Mouse (Mus musculus) stomach, embryonic 14.5 days (tissue): ENCODE measurements around the gene Ifnz. TPM values are rescaled to one million over a fixed set of nuclear protein-coding genes. Genes with fewer than 3 reads are reported as not detected.
A peak's percentile ranks its signal among the peaks of the same experiment; 100 is the strongest.
"Not testable (repeated sequence)": the region's sequence is repeated elsewhere in the genome, so short reads cannot be mapped to it uniquely, and the experiment has no call there.

ENCODE experiments used
- ATAC-seq: fragments of 200-750 bp; cut with Nextera tagmentation; 2 replicates; pipeline ENCODE4 v1.8.0; 2017; ENCODE audit warnings: low read depth, moderate TSS enrichment; ENCODE audit not compliant: insufficient number of reproducible peaks, insufficient read depth, low FRiP score
- H3K27ac ChIP-seq: fragments of 300-500 bp; sonication (generic); 2 replicates; pipeline ENCODE4 v1.5.1; 2014; ENCODE audit warnings: mild to moderate bottlenecking, low read length, moderate library complexity, mixed read lengths
- H3K27me3 ChIP-seq: fragments of 300-500 bp; sonication (generic); 2 replicates; pipeline ENCODE4 v1.6.1; 2014; ENCODE audit warnings: low read length, control low read depth, mixed read lengths; ENCODE audit not compliant: control insufficient read depth, insufficient read depth
- H3K36me3 ChIP-seq: fragments of 300-500 bp; sonication (generic); 2 replicates; pipeline ENCODE4 v1.6.1; 2014; ENCODE audit warnings: mild to moderate bottlenecking, control low read depth, low read length, moderate library complexity, mixed read lengths; ENCODE audit not compliant: control insufficient read depth, insufficient read depth
- H3K4me1 ChIP-seq: fragments of 300-500 bp; sonication (generic); 2 replicates; pipeline ENCODE4 v1.6.1; 2014; ENCODE audit warnings: low read length, control low read depth, mixed read lengths; ENCODE audit not compliant: control insufficient read depth, insufficient read depth
- H3K4me2 ChIP-seq: fragments of 300-500 bp; sonication (generic); replicated peaks from 2 replicates; pipeline ENCODE4 v1.6.1; 2014; ENCODE audit warnings: low read depth, low read length, control low read depth
- H3K4me3 ChIP-seq: fragments of 300-500 bp; sonication (generic); 2 replicates; pipeline ENCODE4 v1.5.1; 2014; ENCODE audit warnings: low read depth, low read length, control low read depth
- H3K9ac ChIP-seq: fragments of 300-500 bp; sonication (generic); replicated peaks from 2 replicates; pipeline ENCODE4 v1.6.1; 2014; ENCODE audit warnings: low read depth, mild to moderate bottlenecking, control low read depth, low read length, moderate library complexity, mixed read lengths
- H3K9me3 ChIP-seq: fragments of 300-500 bp; sonication (generic); 2 replicates; pipeline ENCODE4 v1.6.1; 2016; ENCODE audit warnings: low read depth, low read length, control low read depth; ENCODE audit not compliant: control insufficient read depth
- WGBS: fragments of 180-500 bp; shearing (Covaris S2); extraction: QIAGEN DNeasy Blood & Tissue Kit; methylation state at CpG from one replicate; pipeline ENCODE4 v1.1.7; 2014; 5-methylcytosine and 5-hydroxymethylcytosine counted together
- polyA plus RNA-seq: library from polyadenylated mRNA; unstranded; fragments of >200 nt; fragmentation: Nextera tagmentation; extraction: Ambion mirVana; gene quantifications from 2 replicates; pipeline ENCODE4 v1.2.1, GENCODE M21; 2014

Gene Ifnz
- polyA plus RNA-seq, 1 experiment from 2014 or later, result not detected

DNA sequence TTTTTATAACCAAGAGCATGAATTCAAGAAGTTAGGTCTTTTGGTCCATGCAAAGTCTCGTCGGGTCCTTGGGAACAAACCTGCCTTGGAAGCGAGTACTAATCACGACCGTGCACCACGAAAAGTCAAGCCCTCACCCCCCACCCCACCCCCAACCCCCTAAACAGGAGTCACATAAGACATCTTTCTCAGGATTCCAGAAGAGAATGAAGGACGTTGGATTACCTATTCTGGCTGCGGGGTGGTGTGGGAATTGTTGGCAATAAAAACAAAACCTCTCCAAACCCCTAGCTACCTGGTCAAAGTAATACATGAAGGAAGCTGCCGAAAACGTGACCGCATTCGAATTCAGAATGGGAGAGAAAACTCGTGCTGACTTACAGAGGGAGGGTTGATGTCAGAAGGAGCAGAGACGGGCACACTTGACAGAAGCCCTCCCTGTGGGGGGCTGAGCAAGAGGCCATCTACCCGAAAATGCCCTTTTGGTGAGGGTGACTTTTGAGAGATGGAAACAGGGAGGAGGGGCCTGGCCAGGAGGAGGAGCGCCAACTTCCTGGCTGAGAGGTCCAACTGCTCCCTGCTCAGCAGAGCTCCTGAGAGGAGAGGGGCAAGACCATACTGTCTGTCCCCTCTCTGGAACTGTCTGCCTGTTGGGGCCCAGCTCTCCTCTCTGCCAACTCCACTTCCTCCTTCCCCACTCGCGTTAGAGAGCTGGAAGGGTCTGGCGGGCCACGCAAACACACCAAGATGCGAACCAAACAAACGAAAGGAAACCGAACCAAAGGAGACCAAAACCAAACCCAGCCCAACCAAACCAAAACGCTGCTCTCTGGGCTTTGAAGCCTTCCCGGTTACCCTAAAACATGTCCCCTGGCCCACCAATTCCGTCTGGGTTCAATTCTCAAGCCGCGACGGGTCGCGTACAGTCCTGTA lies 25.1 kb upstream of the Ifnz start:
- Histone ChIP-seq H3K27ac (peak overlapping the region; percentile 93), H3K9ac (peak overlapping the region; percentile 52), H3K4me2 (peak overlapping the region; percentile 61), H3K4me3 (peak overlapping the region; percentile 42)
- not testable (repeated sequence) for H3K4me1 ChIP-seq, ATAC-seq, H3K27me3 ChIP-seq, H3K36me3 ChIP-seq, H3K9me3 ChIP-seq
- 11% methylated on average over 28 of the region's 31 CpGs for WGBS

DNA sequence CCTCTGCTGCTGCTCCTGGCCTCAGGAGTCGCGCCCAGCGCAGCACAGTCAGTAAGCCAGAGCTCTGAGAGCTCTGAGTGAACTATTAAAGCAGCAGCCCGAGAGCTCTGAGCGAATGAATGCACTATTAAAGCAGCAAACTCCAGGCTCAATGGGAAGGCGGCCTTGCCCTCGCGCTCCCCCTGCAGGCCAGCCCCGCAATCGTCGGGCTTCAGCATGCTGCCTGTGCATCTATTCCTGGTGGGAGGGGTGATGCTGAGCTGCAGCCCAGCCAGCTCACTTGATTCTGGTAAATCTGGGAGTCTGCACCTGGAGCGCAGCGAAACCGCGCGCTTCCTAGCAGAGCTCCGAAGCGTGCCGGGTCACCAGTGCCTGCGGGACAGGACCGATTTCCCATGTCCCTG lies 24.3 kb upstream of the Ifnz start:
- H3K4me1 ChIP-seq, H3K36me3 ChIP-seq, H3K9me3 ChIP-seq, H3K27me3 ChIP-seq, H3K9ac ChIP-seq: not testable (repeated sequence)
- peak overlapping the region; percentile 42 for H3K4me3 ChIP-seq
- 0% methylated on average over 11 of the region's 21 CpGs for WGBS
- peak overlapping the region; percentile 61 for H3K4me2 ChIP-seq
- ATAC-seq, result peak; percentile 99
- H3K27ac ChIP-seq, result peak overlapping the region; percentile 93

DNA sequence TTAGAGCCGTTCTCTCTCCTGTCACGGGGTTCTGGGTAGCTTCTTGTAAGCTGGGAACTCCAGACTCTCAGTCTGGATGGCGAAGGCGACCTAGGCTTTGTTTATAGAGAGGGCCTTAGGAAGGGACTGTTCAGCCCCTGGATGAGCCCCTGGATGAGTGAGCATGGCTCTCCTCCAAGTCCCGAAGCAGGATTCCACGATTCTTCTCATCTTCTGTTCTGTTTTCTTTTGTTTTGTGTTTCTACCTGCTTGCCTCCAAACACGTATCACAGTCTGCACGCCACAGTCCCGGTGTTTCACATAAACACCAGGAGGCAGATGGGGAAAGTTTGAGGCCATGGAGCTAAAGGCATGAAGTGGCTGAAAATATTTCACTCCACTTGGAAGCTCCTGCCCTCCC lies 23.2 kb upstream of the Ifnz start:
- not testable (repeated sequence) for H3K9me3 ChIP-seq, H3K4me2 ChIP-seq, ATAC-seq, H3K36me3 ChIP-seq, H3K4me1 ChIP-seq, H3K9ac ChIP-seq, H3K4me3 ChIP-seq, H3K27me3 ChIP-seq, H3K27ac ChIP-seq
- WGBS, result 85% methylated on average over 9 of the region's 9 CpGs

DNA sequence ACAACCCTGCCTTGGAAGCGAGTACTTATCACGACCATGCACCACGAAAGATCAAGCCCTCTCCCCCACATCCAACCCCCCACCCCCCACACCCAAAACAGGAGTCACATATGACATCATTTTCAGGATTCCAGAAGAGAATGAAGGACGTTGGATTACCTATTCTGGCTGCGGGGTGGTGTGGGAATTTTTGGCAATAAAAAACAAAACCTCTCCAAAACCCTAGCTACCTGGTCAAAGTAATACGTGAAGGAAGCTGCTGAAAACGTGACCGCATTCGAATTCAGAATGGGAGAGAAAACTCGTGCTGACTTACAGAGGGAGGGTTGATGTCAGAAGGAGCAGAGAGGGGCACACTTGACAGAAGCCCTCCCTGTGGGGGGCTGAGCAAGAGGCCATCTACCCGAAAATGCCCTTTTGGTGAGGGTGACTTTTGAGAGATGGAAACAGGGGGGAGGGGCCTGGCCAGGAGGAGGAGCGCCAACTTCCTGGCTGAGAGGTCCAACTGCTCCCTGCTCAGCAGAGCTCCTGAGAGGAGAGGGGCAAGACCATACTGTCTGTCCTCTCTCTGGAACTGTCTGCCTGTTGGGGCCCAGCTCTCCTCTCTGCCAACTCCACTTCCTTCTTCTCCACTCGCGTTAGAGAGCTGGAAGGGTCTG lies 22.2 kb upstream of the Ifnz start, which contains the start of gene Gm13283:
Gm13283 (plus strand) TSS at position 510 of the 659 bp plus-strand sequence.
- WGBS, result 24% methylated on average over 8 of the region's 14 CpGs
- not testable (repeated sequence) for H3K9ac ChIP-seq, H3K36me3 ChIP-seq, ATAC-seq, H3K4me1 ChIP-seq, H3K9me3 ChIP-seq, H3K27ac ChIP-seq, H3K27me3 ChIP-seq
- H3K4me3 ChIP-seq, result peak within 1 kb of the TSS; percentile 16; the same call in 1 of the 2 replicates
- peak within 1 kb of the TSS; percentile 30 for H3K4me2 ChIP-seq

DNA sequence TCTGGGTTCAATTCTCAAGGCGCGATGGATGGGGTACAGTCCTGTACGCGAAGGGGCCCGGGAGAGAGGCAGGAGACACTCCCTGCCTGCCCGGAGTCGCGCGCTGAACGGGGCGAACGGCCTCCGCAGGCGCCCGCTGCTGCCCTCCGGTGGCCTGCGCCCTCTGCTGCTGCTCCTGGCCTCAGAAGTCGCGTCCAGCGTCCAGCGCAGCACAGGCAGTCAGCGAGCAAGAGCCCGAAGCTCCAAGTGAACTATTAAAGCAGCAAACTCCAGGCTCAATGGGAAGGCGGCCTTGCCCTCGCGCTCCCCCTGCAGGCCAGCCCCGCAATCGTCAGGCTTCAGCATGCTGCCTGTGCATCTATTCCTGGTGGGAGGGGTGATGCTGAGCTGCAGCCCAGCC lies 21.5 kb upstream of the Ifnz start:
- not testable (repeated sequence) for ATAC-seq, H3K9ac ChIP-seq, H3K27me3 ChIP-seq, H3K36me3 ChIP-seq, H3K27ac ChIP-seq, H3K4me1 ChIP-seq, H3K9me3 ChIP-seq
- H3K4me2 ChIP-seq, result peak overlapping the region; percentile 30
- WGBS, result 0% methylated on average over 21 of the region's 28 CpGs
- H3K4me3 ChIP-seq, result peak overlapping the region; percentile 16; the same call in 1 of the 2 replicates

DNA sequence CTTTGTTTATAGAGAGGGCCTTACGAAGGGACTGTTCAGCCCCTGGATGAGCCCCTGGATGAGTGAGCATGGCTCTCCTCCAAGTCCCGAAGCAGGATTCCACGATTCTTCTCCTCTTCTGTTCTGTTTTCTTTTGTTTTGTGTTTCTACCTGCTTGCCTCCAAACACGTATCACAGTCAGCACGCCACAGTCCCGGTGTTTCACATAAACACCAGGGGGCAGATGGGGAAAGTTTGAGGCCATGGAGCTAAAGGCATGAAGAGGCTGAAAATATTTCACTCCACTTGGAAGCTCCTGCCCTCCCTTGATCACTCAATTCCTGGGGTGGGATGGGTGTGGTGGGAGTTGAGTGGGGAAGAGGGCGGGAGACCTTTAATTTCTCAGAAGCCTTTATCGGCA lies 20.2 kb upstream of the Ifnz start:
- H3K4me3 ChIP-seq, H3K4me1 ChIP-seq, H3K9ac ChIP-seq, H3K9me3 ChIP-seq, H3K36me3 ChIP-seq, ATAC-seq, H3K27ac ChIP-seq, H3K27me3 ChIP-seq, H3K4me2 ChIP-seq: not testable (repeated sequence)
- WGBS, result 65% methylated on average over 6 of the region's 8 CpGs

DNA sequence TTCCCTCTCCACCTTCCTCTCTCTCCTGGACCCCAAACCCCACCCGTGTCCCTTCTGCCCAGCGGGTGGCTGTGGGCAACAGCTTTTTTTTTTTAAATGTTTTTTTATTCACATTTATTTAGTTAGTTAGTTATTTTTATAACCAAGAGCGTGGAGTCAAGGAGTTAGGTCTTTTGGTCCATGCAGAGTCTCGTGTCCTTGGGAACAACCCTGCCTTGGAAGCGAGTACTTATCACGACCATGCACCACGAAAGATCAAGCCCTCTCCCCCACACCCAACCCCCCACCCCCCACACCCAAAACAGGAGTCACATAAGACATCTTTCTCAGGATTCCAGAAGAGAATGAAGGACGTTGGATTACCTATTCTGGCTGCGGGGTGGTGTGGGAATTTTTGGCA lies 19.6 kb upstream of the Ifnz start:
- not testable (repeated sequence) for H3K36me3 ChIP-seq, H3K27ac ChIP-seq, ATAC-seq, H3K4me2 ChIP-seq, H3K9ac ChIP-seq, H3K27me3 ChIP-seq, H3K4me3 ChIP-seq, H3K9me3 ChIP-seq, H3K4me1 ChIP-seq
- WGBS, result 64% methylated on average over 9 of the region's 9 CpGs

DNA sequence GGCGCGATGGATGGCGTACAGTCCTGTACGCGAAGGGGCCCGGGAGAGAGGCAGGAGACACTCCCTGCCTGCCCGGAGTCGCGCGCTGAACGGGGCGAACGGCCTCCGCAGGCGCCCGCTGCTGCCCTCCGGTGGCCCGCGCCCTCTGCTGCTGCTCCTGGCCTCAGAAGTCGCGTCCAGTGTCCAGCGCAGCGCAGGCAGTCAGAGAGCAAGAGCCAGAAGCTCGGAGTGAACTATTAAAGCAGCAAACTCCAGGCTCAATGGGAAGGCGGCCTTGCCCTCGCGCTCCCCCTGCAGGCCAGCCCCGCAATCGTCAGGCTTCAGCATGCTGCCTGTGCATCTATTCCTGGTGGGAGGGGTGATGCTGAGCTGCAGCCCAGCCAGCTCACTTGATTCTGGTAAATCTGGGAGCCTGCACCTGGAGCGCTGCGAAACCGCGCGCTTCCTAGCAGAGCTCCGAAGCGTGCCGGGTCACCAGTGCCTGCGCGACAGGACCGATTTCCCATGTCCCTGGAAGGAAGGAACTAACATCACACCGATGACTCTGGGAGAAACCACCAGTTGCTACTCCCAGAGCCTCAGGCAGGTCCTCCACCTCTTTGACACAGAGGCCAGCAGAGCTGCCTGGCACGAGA lies 18.4 kb upstream of the Ifnz start:
- peak overlapping the region; percentile 27; the same call in 1 of the 2 replicates for H3K27ac ChIP-seq
- not testable (repeated sequence) for H3K9ac ChIP-seq, H3K4me1 ChIP-seq, H3K9me3 ChIP-seq, ATAC-seq, H3K27me3 ChIP-seq, H3K36me3 ChIP-seq
- peak overlapping the region; percentile 17; the same call in 1 of the 2 replicates for H3K4me3 ChIP-seq
- peak overlapping the region; percentile 35; the same call in 1 of the 2 replicates for H3K4me2 ChIP-seq
- WGBS, result 5% methylated on average over 23 of the region's 42 CpGs
